Mouse (Mus musculus): ENCODE data around the gene Acsl6. TPM values are rescaled to one million over a fixed set of nuclear protein-coding genes. Genes with fewer than 3 reads are reported as not detected.
"Not testable (repeated sequence)": the region's sequence is repeated elsewhere in the genome, so short reads cannot be mapped to it uniquely, and the experiment has no call there.

Gene Acsl6
- polyA plus RNA-seq, 1 experiment from 2014 or later, result 0.25 TPM

- no peak overlapping the region for H3K4me3 ChIP-seq (ENCODE audit: low read length)
- H3K4me2 ChIP-seq (ENCODE audit: low read depth, low read length), result no peak overlapping the region
- 74% methylated on average over 8 of the region's 8 CpGs for WGBS
- H3K4me1 ChIP-seq (replicated peaks; ENCODE audit: control insufficient read depth, insufficient read depth, low read length), result no peaks in the 10 kb centered on the region
- no peaks in the 10 kb centered on the region for H3K27me3 ChIP-seq (ENCODE audit: control insufficient read depth, insufficient read depth, low read depth, low read length)
- no peaks in the 10 kb centered on the region for H3K9me3 ChIP-seq (ENCODE audit: control insufficient read depth, low read length)
- ATAC-seq (ENCODE audit: low read depth), result no peak
- H3K9ac ChIP-seq (ENCODE audit: low read length), result no peak overlapping the region
- no peaks in the 10 kb centered on the region for H3K36me3 ChIP-seq (ENCODE audit: control insufficient read depth, insufficient read depth, low read length)
- no peak overlapping the region for H3K27ac ChIP-seq (ENCODE audit: low read length)
These were observed 15.7 kb upstream of the Acsl6 start for GRCm38 (mm10) chr11:54287821-54288453.

DNA sequence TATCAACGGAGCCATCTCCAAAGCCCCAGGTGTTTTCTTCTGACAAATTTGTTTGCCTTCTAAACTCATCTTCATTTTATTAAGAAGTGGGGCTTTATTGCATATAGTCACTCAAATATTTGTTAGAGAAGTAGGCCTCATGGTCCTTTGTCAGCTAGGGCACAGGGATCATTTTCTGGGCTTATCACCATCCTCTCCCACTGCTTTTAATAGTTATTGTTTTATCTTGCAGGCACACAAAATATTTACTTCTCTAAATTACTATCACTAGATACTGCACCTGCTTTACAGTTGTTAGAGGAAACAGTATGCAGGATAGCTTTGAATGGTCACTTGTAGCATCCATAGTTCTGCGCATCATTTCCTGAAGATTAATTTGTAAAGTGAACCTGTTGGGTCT lies 11.4 kb upstream of the Acsl6 start:
- Histone ChIP-seq H3K4me3 (ENCODE audit: low read length) (no peak overlapping the region), H3K36me3 (ENCODE audit: control insufficient read depth, insufficient read depth, low read length) (no peaks in the 10 kb centered on the region), H3K27ac (ENCODE audit: low read length) (no peak overlapping the region), H3K9me3 (ENCODE audit: control insufficient read depth, low read length) (no peaks in the 10 kb centered on the region), H3K4me2 (ENCODE audit: low read depth, low read length) (no peak overlapping the region), H3K4me1 (replicated peaks; ENCODE audit: control insufficient read depth, insufficient read depth, low read length) (no peaks in the 10 kb centered on the region), H3K27me3 (ENCODE audit: control insufficient read depth, insufficient read depth, low read depth, low read length) (no peaks in the 10 kb centered on the region), H3K9ac (ENCODE audit: low read length) (no peak overlapping the region)
- WGBS, result 82% methylated on average over 2 of the region's 2 CpGs
- ATAC-seq (ENCODE audit: low read depth), result no peak

DNA sequence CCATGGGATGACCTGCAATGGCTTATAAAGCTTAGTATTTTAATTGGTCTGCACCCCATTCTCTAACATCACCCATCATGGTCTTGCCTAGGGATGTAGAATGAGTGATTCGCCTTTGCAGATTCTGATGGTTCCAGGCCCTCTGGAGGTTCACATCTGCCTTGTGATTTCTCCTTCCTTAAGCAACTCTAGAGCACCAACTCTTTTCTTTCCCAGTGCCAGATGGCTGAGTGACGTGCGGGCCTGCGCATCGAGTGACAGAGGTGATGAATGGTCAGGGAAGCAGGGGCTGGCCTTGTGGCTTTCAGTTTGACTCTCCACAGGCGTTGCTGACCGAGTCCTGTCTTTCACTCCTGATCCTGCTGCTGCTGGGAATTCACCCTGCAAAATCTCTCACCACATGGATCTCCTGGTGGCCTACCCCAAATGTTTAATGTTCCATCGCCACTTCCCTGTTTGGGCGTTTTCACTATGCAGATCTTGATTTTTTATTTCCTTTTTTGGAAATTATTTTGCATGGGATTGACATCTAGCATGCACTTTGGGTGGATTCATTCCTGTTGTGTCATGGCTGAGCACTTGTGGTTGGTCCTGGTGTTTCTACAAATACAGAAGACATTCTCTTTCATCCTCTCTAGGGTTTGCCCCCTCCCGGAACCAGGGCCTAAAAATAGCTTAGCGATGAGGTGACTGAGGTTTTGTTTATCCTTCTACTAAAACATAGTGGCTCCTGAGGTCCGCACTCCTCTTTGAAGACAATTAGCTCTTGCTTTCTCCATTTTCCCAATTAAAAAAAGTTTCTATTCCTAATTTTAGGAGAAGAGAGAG lies 9.4 kb upstream of the Acsl6 start:
- Histone ChIP-seq H3K4me3 (ENCODE audit: low read length) (no peak overlapping the region), H3K27ac (ENCODE audit: low read length) (no peak overlapping the region), H3K36me3 (ENCODE audit: control insufficient read depth, insufficient read depth, low read length) (no peaks in the 10 kb centered on the region), H3K9me3 (ENCODE audit: control insufficient read depth, low read length) (no peaks in the 10 kb centered on the region), H3K4me2 (ENCODE audit: low read depth, low read length) (no peak overlapping the region), H3K9ac (ENCODE audit: low read length) (no peak overlapping the region), H3K27me3 (ENCODE audit: control insufficient read depth, insufficient read depth, low read depth, low read length) (no peaks in the 10 kb centered on the region), H3K4me1 (replicated peaks; ENCODE audit: control insufficient read depth, insufficient read depth, low read length) (no peaks in the 10 kb centered on the region)
- 36% methylated on average over 12 of the region's 12 CpGs for WGBS
- no peak for ATAC-seq (ENCODE audit: low read depth)

GRCm38 (mm10) chr11:54295971-54296370 lies 7.6 kb upstream of the Acsl6 start:
- no peaks in the 10 kb centered on the region for H3K4me1 ChIP-seq (replicated peaks; ENCODE audit: control insufficient read depth, insufficient read depth, low read length)
- H3K9ac ChIP-seq (ENCODE audit: low read length), result no peak overlapping the region
- no peak overlapping the region for H3K4me2 ChIP-seq (ENCODE audit: low read depth, low read length)
- 77% methylated on average over 4 of the region's 4 CpGs for WGBS
- no peaks in the 10 kb centered on the region for H3K9me3 ChIP-seq (ENCODE audit: control insufficient read depth, low read length)
- no peaks in the 10 kb centered on the region for H3K36me3 ChIP-seq (ENCODE audit: control insufficient read depth, insufficient read depth, low read length)
- H3K27ac ChIP-seq (ENCODE audit: low read length), result no peak overlapping the region
- ATAC-seq (ENCODE audit: low read depth), result no peak
- no peaks in the 10 kb centered on the region for H3K27me3 ChIP-seq (ENCODE audit: control insufficient read depth, insufficient read depth, low read depth, low read length)
- H3K4me3 ChIP-seq (ENCODE audit: low read length), result no peak overlapping the region

GRCm38 (mm10) chr11:54296734-54297133 lies 6.9 kb upstream of the Acsl6 start:
- H3K4me1 ChIP-seq (replicated peaks; ENCODE audit: control insufficient read depth, insufficient read depth, low read length), result no peaks in the 10 kb centered on the region
- WGBS, result 90% methylated on average over 1 of the region's 1 CpGs
- no peak overlapping the region for H3K4me3 ChIP-seq (ENCODE audit: low read length)
- ATAC-seq (ENCODE audit: low read depth), result no peak
- no peak overlapping the region for H3K9ac ChIP-seq (ENCODE audit: low read length)
- H3K27me3 ChIP-seq (ENCODE audit: control insufficient read depth, insufficient read depth, low read depth, low read length), result no peaks in the 10 kb centered on the region
- no peaks in the 10 kb centered on the region for H3K36me3 ChIP-seq (ENCODE audit: control insufficient read depth, insufficient read depth, low read length)
- no peak overlapping the region for H3K27ac ChIP-seq (ENCODE audit: low read length)
- no peak overlapping the region for H3K4me2 ChIP-seq (ENCODE audit: low read depth, low read length)
- no peaks in the 10 kb centered on the region for H3K9me3 ChIP-seq (ENCODE audit: control insufficient read depth, low read length)

DNA sequence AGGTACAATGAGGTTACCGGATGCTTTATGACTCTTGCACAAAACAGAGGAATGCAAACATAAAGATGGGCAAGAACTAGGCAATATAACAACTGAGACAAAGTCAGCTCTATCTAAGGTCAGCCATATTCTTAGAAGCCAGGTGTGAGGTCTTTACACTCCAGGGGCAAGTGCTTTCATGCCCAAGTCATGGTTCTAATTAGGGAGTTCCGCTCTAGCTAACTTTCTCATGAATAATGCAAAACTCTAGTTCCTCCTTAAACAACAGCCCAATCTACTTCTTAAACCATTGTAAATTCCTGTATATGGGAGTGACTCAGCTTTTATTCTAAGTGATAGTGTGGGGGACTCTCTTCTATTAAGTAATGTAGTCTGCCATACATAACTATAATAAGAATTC lies 6.1 kb upstream of the Acsl6 start:
- not testable (repeated sequence) for H3K4me2 ChIP-seq (ENCODE audit: low read depth, low read length); H3K27me3 ChIP-seq (ENCODE audit: control insufficient read depth, insufficient read depth, low read depth, low read length); H3K9me3 ChIP-seq (ENCODE audit: control insufficient read depth, low read length); H3K36me3 ChIP-seq (ENCODE audit: control insufficient read depth, insufficient read depth, low read length); H3K4me3 ChIP-seq (ENCODE audit: low read length); H3K9ac ChIP-seq (ENCODE audit: low read length); H3K27ac ChIP-seq (ENCODE audit: low read length); ATAC-seq (ENCODE audit: low read depth); H3K4me1 ChIP-seq (replicated peaks; ENCODE audit: control insufficient read depth, insufficient read depth, low read length)
- 90% methylated on average over 2 of the region's 2 CpGs for WGBS

DNA sequence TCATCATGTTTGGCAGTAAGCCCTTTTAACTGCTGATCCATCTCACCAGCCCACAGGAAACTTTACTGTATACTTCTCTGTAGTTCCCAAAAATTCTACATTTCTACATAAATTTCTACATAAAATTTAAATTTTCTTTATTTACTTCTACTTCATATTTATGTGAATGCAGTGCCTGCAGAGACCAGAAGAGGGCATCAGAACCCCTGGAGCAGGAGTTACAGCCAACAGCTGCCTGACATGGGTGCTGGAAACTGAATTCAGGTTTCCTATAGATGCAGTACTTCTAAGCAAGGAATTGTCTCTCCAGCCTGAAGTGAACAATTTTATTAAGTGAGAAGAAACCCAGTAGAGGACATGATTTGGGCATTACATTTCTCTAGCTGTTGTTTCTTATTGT lies 4.8 kb upstream of the Acsl6 start:
- H3K9ac ChIP-seq (ENCODE audit: low read length), result no peak overlapping the region
- no peak for ATAC-seq (ENCODE audit: low read depth)
- H3K4me1 ChIP-seq (replicated peaks; ENCODE audit: control insufficient read depth, insufficient read depth, low read length), result no peaks in the 10 kb centered on the region
- no peak overlapping the region for H3K4me2 ChIP-seq (ENCODE audit: low read depth, low read length)
- H3K27ac ChIP-seq (ENCODE audit: low read length), result no peak overlapping the region
- no peaks in the 10 kb centered on the region for H3K9me3 ChIP-seq (ENCODE audit: control insufficient read depth, low read length)
- no peak overlapping the region for H3K4me3 ChIP-seq (ENCODE audit: low read length)
- H3K36me3 ChIP-seq (ENCODE audit: control insufficient read depth, insufficient read depth, low read length), result no peaks in the 10 kb centered on the region
- no peaks in the 10 kb centered on the region; the same call in 1 of the 2 replicates for H3K27me3 ChIP-seq (ENCODE audit: control insufficient read depth, insufficient read depth, low read depth, low read length)

GRCm38 (mm10) chr11:54301994-54302393 lies 1.6 kb upstream of the Acsl6 start:
- WGBS, result 85% methylated on average over 8 of the region's 8 CpGs
- no peaks in the 10 kb centered on the region for H3K9me3 ChIP-seq (ENCODE audit: control insufficient read depth, low read length)
- no peak for ATAC-seq (ENCODE audit: low read depth)
- no peak overlapping the region for H3K4me2 ChIP-seq (ENCODE audit: low read depth, low read length)
- H3K4me3 ChIP-seq (ENCODE audit: low read length), result no peak overlapping the region
- H3K9ac ChIP-seq (ENCODE audit: low read length), result no peak overlapping the region
- 0 out of 2 replicates have a peak, but pooled peaks cover 2% of the 10 kb centered on the region for H3K4me1 ChIP-seq (replicated peaks; ENCODE audit: control insufficient read depth, insufficient read depth, low read length)
- H3K27me3 ChIP-seq (ENCODE audit: control insufficient read depth, insufficient read depth, low read depth, low read length), result peaks cover 9% of the 10 kb centered on the region
- H3K36me3 ChIP-seq (ENCODE audit: control insufficient read depth, insufficient read depth, low read length), result no peaks in the 10 kb centered on the region
- H3K27ac ChIP-seq (ENCODE audit: low read length), result no peak overlapping the region

DNA sequence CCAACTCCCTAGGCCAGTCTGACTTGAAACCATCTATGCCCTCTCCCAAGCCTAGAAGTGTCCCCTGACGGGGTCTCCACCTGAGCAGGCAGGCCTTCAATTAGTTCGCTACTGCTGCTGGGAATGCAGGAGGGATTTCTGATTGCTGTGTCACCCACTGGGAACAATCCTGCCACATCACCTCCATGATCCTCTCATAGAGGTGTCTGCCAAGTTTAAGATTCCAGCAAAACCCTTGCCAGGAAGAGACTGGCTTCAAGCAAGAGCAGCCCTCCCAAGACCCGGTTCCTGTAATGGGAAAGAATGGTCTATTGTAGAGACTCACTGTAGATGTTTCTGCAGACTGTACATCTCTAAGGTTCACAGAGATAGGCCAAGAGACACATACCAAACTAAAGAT lies 992 bp upstream of the Acsl6 start:
- H3K4me3 ChIP-seq (ENCODE audit: low read length), result no peak overlapping the region
- H3K27ac ChIP-seq (ENCODE audit: low read length), result no peak overlapping the region
- H3K4me2 ChIP-seq (ENCODE audit: low read depth, low read length), result no peak overlapping the region
- 81% methylated on average over 3 of the region's 3 CpGs for WGBS
- peaks cover 9% of the 10 kb centered on the region for H3K27me3 ChIP-seq (ENCODE audit: control insufficient read depth, insufficient read depth, low read depth, low read length)
- 0 out of 2 replicates have a peak, but pooled peaks cover 2% of the 10 kb centered on the region for H3K4me1 ChIP-seq (replicated peaks; ENCODE audit: control insufficient read depth, insufficient read depth, low read length)
- no peaks in the 10 kb centered on the region for H3K36me3 ChIP-seq (ENCODE audit: control insufficient read depth, insufficient read depth, low read length)
- H3K9ac ChIP-seq (ENCODE audit: low read length), result no peak overlapping the region
- no peaks in the 10 kb centered on the region for H3K9me3 ChIP-seq (ENCODE audit: control insufficient read depth, low read length)
- ATAC-seq (ENCODE audit: low read depth), result no peak
